Mouse (Mus musculus): ENCODE data around the gene Parp1.

DNA sequence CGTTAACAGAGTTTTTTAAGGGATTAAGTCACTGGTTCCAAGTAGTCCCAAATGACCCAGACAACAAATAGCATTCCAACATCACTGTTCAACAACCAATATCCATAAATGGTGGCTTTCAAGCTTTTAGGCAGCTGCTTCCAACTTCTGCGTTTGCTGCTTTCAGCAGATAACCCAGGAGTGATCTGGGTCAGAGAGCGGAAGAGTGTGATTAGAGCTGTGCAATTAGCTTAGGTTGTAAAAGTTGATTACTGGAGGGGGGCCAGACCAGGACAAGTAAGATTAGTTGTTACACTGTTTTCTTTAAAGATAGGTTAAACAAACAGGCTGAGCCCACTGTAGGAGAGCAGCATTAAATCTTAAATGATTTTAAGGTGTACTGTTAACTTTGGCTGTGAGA, 7.5 kb upstream of the Parp1 start:
- TF ChIP-seq TAL1 (IDR thresholded peaks at IDR 0.05; ENCODE audit: low read length) (no peak), GATA1 (IDR thresholded peaks at IDR 0.05; ENCODE audit: low read length) (no peak)

Measured in erythroblast, embryonic 14.5 days (primary cell).